Mouse (Mus musculus) v-Abl transformed pro-B cells (cell line): ENCODE results near the gene D130043K22Rik.

Experiments used
- in situ Hi-C, 2 experiments: fragments of 400-800 bp; cut with MboI; formaldehyde crosslinking; loops; one replicate each; pipeline ENCODE4 v1.15.1; 2025; ENCODE audit not compliant: unreplicated experiment in 2 of 2

Gene D130043K22Rik

DNA sequence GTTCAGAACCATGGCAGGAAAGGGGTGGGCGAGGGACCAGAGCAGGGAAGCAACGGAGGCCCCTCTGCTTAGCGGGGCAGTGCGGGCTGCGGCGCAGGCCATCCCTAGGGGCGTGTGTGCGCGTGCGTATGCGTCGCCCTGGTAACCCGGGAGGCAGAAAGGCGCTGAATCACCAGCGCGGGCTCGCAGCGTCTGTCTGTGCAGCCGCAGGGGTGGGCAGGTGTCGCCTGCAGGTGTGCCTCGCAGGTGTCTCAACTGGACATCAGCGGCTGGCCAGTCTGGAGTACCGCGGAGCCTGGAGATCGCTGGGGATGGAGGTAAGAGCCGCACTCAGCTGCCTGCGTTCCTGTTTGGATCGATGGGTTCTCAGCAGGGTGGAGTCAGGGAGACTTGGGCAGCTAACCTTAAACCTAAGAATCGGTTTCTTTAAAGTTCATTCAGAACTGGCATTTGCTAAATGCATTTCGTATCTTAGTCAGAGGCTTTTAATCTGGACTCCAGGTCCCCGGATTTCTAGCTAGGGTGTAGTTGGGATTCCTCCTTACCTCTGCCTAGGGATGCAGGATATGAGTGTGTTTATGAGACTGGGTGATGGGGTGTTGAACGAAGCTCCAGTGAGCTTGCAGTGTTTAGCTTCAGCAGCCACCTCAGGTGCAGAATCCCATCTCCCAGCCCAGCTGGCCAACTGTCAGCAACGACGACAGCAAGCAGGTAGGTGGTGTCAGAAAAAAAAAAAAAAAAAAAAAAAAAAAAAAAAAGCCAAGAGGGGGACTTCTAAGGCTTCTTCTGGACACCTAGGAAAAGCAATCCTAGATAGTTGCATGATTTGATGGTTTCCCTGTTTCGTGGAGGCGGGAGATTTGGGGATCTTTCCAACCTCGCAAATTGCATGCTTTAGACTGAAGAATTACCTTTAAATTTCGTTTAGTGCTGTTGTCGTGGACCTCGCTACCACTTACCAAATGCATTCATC lies at the start of gene D130043K22Rik:
Gene D130043K22Rik (plus strand): TSS at position 153 of the 973 bp plus-strand sequence.
- in situ Hi-C loops: no loop called here

DNA sequence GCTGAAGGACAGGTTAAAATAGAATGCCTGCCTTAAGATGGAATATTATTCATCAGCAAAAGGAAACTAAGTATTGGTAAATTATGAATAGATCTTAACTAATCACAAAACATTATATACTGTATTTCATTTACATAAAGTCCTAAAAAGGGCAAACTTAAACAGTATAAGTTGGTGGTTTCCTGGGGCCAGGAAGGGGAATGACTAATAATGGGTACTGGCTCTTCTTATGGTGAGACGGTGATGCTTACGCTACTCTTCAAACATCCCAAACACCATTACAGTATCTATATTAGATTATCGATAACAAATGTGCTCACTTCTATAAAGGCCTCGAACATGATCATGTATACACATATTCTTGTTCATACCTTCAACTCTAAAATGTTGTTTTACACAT lies 46.2 kb upstream of the D130043K22Rik start:
- in situ Hi-C loops: loop anchor here in 1 of 2 experiments (25.0 kb wide), 1 partner anchor 461 kb away; the partner anchor contains the start of gene Cmah

DNA sequence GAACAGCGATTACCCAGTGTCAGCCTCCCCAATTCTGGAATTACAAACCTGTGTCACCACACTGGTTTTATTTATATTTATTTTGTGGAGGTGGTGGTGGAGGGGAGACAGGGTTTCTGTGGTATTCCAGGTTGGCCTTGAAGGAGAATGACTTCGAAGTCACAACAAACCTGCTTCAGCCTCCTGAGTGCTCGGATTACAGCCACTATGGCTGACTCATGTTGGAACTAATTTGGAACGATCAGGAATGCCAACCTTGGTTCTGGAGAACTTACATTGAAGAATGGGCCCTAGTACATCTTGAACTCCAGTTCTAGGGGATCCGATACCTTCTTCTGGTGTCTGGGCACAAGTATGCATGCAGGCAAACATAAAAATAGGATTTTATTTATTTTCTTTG lies 45.6 kb upstream of the D130043K22Rik start:
- in situ Hi-C loops: loop anchor here in 1 of 2 experiments (25.0 kb wide), 1 partner anchor 462 kb away; the partner anchor contains the start of gene Cmah

DNA sequence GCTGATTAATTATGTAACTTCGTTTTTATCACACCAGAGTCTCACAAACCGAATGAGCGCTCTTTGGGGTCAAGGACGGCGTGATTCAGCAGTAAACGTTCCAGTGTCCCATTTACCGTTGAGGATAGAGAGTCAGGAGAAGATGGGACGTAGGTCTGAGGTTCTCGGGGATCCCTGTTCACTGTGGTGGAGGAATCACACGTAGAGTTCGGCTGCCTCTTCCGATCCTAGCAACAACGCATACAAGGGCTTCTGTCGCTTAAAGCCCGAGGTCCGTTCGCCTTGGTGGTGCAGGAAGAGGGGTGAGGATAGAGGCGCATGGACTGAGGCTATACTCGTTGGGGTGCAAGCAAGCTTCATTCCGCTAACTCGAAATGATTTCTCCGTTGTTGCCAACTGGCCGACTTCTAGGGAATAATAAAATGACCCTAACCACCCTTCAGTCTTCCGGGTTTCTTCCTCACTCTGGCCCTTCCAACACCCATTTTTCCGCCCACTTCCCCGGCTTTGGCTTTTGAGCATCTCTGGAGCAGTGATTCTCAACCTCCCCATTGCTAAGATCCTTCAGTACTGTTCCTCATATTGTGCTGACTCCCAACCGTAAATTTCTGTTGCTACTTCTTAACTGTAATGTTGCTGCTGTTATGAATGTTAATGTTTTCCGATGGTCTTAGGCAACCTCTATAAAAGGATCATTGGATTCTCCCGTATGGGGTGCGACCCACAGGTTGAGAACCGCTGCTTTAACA lies 44.8 kb upstream of the D130043K22Rik start:
- in situ Hi-C loops: loop anchor here in 1 of 2 experiments (25.0 kb wide), 1 partner anchor 463 kb away; the partner anchor contains the start of gene Cmah

DNA sequence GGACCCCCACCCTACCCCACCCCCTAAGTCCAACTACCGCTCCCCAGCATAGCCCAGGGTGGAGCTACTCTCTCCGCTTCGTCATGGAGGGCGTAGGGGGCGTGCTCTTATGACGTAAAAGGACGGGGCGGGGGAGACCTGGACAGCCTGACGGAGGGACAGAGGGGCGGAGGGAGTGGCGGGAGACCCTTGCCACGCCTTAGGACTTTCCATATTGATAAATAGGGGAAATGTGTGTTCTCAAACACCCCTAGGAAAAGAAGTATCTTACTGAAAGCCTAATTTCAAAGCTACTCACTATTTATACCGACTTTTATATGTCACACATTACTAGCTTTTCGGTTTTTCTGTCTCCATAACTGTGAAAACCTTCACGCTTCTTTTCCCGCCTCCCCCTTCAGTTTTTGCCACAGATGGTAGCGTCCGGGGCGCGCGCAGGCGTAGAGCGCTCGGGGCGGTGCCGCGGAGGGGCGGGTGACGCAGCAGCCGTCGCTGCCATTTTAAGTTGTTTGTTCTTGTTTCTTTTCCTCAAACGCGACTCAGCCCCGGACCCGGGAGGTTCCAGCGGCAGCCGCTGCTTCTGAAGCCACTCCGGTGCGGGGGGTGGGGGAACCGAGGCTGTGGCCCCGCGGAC lies 44.1 kb upstream of the D130043K22Rik start:
- in situ Hi-C loops: no loop called here

DNA sequence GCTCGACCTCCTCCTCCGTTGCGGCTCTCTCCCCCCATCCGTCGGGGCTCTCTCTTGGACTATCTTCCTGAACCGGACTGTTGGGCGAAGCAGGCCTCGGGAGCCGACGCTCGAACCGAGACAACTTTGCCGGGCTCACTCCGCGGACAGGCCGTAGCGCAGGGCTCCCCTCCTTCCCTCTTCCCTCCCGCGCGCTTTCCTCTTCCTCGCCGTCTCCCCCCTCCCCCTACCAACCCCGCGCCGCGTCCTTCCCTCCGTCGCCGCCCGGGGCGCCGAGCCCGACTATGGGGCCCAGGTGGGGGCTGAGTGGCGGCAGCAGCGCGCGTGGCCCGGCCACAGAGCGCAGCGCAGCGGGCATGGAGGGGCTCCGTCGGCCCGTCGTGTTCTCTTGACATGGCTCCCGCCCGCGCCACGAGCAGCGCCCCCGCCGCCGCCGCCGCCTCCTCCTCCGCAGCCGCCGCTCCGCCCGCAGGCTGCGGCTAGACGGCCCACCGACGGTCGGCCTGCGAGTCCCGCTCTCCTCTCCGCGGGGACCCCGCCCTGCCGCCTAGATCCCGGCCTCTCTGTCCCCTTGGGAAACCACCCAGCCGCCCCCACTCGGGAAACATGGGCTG lies 43.5 kb upstream of the D130043K22Rik start, which contains the start of gene BC005537:
Gene BC005537 (plus strand): TSS at position 350 of the 614 bp plus-strand sequence.
- in situ Hi-C loops: no loop called here

DNA sequence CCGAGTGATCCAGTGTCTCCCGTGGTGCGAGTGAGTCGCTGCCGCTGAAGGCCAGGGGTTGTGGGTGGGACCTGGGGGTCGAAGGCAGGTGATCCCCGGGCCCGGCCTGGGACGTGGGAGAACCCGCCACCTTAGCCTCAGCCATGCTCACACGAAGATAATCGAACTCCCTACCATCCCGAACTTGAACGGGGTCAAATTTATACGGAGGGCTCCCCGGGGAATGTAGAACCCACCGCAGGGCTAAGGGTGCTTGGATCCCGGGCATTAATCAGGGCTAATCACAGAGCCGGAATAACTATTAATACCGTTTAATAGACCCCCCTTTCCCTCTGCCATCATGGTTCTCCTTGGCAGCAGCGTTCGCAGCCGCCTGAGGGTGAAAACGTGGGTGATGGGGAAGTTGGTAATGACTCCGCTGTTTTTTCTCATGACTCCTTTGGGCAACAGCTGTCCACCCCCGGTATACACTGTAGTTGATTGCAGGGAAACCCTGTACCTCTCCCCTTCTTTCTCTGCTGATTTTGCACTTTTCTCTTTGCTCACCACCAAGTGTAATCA lies 42.7 kb upstream of the D130043K22Rik start:
- in situ Hi-C loops: no loop called here

DNA sequence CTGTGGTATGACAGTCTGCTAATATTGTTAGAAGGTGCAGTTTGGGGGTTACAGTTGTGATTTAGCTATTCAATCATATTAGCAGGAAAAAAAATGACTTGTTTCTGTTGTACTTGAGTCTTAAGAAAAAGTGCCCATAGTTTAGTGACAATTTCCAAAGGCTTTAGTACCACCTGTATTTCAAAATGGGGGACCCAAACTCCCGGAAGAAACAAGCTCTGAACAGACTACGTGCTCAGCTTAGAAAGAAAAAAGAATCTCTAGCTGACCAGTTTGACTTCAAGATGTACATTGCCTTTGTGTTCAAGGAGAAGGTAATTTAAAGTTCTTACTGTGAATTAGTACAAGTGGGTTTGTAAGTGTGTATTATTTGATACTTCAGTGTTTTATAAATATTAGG lies 41.7 kb upstream of the D130043K22Rik start:
- in situ Hi-C loops: no loop called here

DNA sequence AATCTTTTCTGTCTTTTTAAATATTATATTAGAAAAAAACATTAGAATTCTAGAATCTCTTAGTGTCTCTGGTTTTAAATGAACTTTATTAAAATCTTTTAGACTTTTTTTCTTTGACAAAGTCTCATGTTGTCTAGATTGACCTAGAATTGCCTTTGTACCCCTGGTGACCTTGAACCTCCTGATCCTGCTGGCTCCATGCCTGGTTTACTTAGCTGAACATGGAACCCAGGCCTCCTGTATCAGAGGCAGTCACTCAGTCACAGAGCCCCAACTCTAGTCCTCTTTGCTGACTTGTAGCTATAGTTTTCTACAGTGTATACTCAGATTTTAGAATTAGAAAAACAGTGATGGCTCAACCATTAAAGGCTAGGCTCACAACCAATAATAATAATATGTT lies 38.9 kb upstream of the D130043K22Rik start:
- in situ Hi-C loops: no loop called here

DNA sequence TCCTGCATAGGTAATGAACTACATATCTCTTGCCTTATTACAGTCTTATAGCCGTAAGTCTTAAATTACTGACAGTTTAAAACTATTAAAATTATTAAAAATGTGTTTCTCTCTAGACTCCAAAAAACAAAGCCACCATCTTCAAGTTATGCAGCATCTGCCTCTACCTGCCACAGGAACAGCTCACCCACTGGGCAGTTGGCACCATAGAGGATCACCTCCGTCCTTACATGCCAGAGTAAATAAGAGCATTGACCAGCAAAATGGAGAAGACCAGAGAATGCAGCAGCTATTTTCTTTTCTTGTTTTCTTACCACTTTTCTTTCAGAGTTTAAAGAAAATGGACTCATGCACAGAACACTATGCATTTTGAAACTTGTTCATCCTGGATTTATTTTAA lies 32.4 kb upstream of the D130043K22Rik start:
- in situ Hi-C loops: no loop called here

DNA sequence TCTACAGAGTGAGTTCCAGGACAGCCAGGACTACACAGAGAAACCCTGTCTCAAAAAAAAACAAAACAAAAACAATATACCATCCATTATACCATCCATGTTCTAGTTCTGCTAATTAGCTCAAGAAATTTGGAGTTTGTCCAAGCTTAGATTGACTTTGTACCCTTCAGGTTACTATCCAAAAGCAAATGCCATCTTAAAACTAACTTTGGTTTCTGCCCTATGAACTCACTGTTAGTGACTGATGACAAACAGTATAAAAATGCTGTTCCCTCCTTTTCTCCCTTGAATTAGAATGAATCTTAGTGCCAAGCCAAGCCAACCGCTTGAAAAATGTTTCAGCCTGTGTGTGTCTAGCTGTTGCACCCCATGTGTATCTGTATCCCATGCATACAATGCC lies 30.3 kb upstream of the D130043K22Rik start:
- in situ Hi-C loops: no loop called here

DNA sequence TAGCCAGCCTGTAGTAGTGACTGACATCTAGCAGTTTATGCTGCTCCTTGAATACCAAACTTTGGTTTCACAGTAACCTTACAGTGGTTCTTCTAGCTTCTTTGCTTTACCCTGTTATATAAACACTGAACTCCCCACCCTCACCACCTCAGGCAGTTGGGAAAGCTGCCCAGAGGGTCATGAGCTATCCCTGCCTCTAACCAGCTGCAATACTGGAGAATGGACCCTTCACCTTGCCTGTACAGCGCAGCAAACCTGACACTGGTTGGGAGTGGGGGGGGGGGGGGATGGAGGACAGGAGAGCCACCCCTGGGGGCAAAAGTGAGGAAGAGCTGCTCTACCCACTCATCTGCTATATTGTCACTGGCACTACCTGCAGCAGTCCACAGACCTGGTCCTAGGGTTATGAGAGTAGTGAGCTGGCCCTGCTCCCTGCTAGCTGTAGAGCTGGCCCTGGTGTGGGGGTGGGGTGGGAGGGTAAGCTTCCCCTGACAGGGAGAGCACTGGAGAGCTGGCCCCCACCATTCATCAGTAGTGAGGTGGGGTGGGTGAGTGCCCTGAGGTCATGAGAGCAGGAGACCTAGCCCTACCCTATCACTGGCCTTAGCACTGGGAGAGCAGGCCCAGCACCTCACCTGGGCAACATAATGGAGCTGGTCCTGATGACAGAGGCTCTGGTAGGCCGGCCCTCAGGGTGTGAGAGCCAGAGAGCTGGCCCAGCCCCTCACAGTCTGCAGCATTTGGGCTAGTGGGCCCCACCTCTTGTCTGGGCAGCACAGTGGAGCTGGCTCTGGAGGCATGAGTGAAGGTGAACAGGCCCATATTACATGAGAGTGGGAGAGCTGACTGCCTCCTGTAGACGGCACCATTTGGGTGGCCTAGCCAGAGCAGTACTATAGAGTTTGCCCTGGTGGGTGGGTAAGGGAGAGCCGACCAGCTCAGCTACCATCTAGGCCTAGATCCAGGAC lies 28.5 kb upstream of the D130043K22Rik start:
- in situ Hi-C loops: no loop called here

DNA sequence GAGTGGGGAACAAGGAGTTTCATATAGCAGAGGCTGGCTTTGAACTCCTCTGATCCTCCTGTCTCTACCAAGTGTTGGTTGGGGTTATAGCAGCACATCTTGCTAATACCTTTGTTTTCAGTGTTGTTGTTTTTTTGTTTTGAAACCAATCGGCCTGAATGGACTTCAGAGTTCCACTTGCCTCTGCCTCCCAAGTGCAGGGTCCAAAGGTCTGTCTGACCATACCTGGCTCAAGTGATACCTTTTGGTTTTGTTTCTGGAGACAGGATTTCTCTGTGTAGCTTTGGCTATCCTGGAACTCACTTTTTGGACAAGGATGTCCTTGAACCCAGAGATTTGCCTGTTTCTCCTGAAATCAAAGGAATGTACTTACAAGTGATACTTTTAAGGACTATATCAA lies 25.0 kb upstream of the D130043K22Rik start:
- in situ Hi-C loops: no loop called here

DNA sequence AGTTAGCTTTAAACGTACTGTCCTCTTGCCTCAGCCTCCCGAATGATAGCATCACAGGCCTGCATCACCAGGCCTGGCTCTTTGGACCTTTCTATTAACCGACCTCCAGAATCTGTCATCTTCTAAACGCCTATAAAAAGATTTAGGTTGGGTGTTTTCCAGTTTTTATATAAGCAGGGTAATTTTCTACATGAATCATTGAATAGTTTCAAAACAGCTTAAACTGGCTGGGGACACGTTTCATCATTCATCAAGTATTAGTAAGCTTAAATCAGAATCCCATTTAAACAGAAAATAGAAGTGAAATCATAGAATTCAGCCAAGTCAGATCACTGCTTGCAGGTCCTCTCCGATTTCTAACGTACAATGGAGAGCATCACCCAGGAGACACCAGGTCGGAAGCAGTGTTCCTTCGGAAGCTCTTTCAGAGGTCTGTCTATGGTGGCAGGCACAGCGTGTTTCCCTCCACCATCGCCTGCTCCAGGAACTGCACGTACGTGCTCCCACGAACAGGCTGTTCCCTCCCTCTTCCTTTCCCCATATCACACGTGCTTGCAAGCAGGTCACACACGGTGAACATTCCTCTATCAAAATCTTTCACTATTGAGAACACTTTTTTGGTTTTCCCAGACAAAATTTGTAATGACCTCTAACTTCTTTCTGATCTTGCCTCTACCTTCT lies 22.1 kb upstream of the D130043K22Rik start:
- in situ Hi-C loops: no loop called here

DNA sequence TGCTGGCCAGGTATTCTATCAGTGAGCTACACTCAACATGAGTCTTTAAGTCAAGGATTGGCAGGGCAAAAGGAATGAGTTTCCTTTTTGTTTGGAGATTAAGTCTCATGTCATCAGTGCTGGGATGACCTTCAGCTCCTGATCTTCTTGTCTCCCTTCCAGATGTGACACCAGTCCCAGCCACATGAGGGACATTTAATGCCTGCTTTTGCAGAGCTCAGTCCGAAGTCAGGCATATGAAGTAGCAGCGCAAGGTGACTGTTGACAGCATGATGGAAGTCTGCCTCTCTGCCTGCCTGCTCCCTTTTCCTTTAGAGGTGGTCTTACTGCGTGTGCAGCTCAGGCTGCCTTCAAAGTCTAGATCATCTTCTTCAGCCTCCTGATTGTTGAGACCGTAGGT lies 20.3 kb upstream of the D130043K22Rik start:
- in situ Hi-C loops: no loop called here

DNA sequence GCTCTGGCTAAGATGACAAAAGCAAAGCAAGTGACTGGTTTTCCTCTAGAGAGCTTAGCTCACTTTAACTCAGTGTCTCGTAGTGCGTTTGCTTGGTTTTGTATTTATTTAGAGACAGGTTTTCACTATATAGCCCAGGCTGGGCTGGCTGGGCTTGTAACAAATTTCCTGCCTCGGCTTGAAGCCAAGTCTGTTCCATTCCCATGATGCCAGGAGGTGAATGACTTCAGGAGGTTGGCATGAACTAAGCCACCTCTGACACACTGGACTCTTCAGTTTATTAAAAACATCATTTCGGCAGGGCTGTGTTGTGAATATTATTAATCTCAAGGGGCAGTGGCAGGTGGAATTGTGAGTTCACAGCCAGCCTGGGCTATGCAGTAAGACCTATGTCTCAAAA lies 19.3 kb upstream of the D130043K22Rik start:
- in situ Hi-C loops: no loop called here

DNA sequence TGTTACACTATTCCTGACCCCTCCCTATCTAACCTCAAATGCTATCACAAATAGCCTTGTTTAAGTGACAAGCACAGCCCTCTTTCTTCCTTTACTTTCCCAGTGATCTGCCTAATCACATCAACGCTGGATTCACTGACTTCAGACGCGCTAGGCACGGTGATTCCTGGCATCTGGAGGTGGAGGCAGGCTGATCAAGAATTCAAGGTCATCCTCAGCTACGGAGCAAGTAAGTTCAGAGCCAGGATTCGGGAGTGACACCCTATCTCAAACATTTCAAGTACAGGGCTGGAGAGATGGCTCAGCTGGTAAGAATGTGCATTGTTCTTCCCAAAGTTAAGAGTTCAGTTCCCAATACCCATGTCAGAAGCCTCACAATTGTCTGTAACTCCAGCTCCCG lies 18.8 kb upstream of the D130043K22Rik start:
- in situ Hi-C loops: no loop called here

DNA sequence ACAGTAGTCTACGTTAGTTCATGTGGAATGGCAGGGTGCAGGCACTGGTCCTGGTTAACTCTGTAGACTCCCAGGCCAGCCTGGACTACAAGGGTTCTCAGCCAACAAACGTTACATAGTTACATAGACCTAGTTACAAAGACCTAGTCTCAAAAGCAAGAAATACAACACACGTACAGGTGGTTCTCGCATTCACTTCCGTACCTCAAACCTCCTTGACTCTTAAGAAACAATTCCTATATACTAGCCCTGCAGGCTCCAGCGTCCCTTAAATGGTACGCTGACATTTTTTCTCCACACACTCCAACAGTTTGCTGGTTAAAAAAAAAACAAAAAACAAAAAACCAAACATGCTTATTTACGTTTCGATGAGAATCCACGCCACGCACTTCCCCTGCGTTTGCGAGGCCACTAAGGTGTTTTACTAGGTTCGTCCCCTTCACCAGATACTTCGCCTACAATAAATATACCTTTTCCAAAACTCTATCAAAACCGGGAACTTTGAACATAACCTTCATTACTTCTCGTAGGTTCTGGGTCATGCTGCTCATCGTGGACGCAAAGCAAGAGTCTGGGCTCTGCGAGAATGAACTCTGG lies 14.1 kb upstream of the D130043K22Rik start:
- in situ Hi-C loops: no loop called here
